Mouse (Mus musculus) G1E (cell line): ENCODE results near the gene Dclre1b.

Experiments used
- CTCF ChIP-seq: IDR thresholded peaks from 2 replicates; pipeline ENCODE4 v1.5.1; 2012; ENCODE audit warnings: low read depth, low read length, inconsistent platforms, mixed read lengths
- GATA1 ChIP-seq: IDR thresholded peaks from 2 replicates; pipeline ENCODE4 v1.6.1; 2012; ENCODE audit warnings: borderline replicate concordance, low read length, inconsistent platforms, mixed read lengths
- POLR2AphosphoS5 ChIP-seq: IDR thresholded peaks from 2 replicates; pipeline ENCODE4 v1.6.1; 2012; ENCODE audit warnings: low read depth, low read length, inconsistent platforms; ENCODE audit not compliant: insufficient replicate concordance
- TAL1 ChIP-seq: conservative IDR thresholded peaks from 2 replicates; pipeline ENCODE4 v1.6.1; 2012; ENCODE audit warnings: low read depth, low read length, inconsistent platforms, mixed read lengths

DNA sequence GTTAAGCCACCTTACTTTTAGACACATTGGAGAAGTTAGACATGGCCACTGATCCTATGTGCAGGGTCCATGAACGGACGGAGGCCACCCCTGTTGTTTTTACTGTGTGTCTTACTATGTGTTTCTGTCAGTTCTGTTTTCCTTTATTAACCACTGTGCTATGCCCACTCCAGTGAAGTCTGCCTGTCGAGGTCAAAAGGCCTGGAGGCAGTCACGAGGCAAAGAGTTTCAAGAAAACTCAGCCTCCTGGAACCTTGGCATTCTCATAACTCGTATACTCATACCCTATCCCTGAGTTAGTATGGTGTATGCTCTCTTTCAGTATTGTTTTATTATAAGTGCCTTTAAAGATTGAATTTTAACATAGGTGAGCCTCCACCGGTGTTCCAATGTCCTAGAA, 30.5 kb upstream of the Dclre1b start:
- no peak for TF ChIP-seq CTCF
- no peak for TF ChIP-seq TAL1
- no peak for TF ChIP-seq POLR2AphosphoS5
- no peak for TF ChIP-seq GATA1
